Mouse (Mus musculus): ENCODE data around the gene Snap23. TPM values are rescaled to one million over a fixed set of nuclear protein-coding genes. Genes with fewer than 3 reads are reported as not detected.

Gene Snap23
- polyA plus RNA-seq, 1 experiment, result 4.0 TPM

DNA sequence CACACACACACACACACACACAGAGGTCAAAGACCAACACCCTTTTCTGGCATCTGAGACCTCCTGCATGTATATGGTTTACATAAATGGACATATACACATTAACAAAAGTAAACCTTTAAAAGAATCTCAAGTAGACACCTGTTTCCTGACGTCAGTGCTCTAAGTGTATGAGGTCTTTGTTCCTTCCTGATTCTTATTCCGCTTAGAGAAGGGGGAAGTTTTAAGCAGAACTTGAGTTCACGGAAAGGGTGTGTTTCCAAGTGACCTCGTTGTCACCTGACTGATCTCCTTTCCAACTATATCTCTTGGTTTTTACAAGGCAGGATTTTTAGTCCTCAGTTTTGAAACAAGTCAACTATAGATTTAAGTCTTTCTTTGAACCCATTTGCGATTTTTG, 10.8 kb downstream of the Snap23 start:
- no peaks in the 10 kb centered on the region for H3K27me3 ChIP-seq (ENCODE audit: control insufficient read depth, insufficient read depth, low read length)
- no peaks in the 10 kb centered on the region; the same call in 1 of the 2 replicates for H3K36me3 ChIP-seq (ENCODE audit: control insufficient read depth, insufficient read depth, low read length)
- DNase-seq (ENCODE audit: low read depth in 1 of 2, low spot score in 2 of 2), result peak; percentile 21 to 77
- no peak overlapping the region for H3K4me3 ChIP-seq (ENCODE audit: extremely low read depth, insufficient read depth, insufficient read length)
- 13% methylated on average over 5 of the region's 5 CpGs for WGBS
- peaks cover 7% of the 10 kb centered on the region for H3K4me1 ChIP-seq (ENCODE audit: control insufficient read depth, insufficient read depth, insufficient read length)
- TF ChIP-seq CTCF (IDR thresholded peaks at IDR 0.05; ENCODE audit: extremely low read depth, insufficient read depth, insufficient read length, insufficient replicate concordance) (no peak), POLR2A (IDR thresholded peaks at IDR 0.05; ENCODE audit: low read depth, low read length) (no peak)
- peak overlapping the region; percentile 68 for H3K27ac ChIP-seq (ENCODE audit: insufficient read depth, low read length)

DNA sequence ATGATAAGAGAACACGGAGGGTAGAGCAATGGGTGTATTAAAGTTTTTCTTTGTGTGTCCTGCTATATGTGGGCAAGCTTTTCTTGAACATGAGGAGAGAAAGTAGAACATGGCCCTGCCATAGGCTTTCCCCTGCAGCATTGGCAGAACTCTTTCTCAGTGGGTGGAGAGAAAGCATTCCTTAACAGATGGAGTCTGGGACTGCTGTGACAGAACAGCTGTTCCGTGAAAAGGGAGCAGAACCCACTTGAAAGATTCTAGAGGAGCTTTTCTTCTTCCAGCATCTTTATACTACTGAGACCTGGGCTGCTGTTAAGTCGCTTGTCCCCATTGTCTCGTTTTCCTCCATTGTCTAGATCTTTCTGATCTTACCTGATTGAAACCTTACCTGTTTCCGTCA, 22.3 kb downstream of the Snap23 start:
- WGBS, result 91% methylated on average over 5 of the region's 5 CpGs
- no peak for DNase-seq (ENCODE audit: low read depth in 1 of 2, low spot score in 2 of 2)
- Histone ChIP-seq H3K4me1 (ENCODE audit: control insufficient read depth, insufficient read depth, insufficient read length) (no peaks in the 10 kb centered on the region), H3K27me3 (ENCODE audit: control insufficient read depth, insufficient read depth, low read length) (no peaks in the 10 kb centered on the region), H3K4me3 (ENCODE audit: extremely low read depth, insufficient read depth, insufficient read length) (no peak overlapping the region), H3K27ac (ENCODE audit: insufficient read depth, low read length) (no peak overlapping the region), H3K36me3 (ENCODE audit: control insufficient read depth, insufficient read depth, low read length) (peaks cover 3% of the 10 kb centered on the region)
- TF ChIP-seq POLR2A (IDR thresholded peaks at IDR 0.05; ENCODE audit: low read depth, low read length), result no peak
- TF ChIP-seq CTCF (IDR thresholded peaks at IDR 0.05; ENCODE audit: extremely low read depth, insufficient read depth, insufficient read length, insufficient replicate concordance), result no peak

DNA sequence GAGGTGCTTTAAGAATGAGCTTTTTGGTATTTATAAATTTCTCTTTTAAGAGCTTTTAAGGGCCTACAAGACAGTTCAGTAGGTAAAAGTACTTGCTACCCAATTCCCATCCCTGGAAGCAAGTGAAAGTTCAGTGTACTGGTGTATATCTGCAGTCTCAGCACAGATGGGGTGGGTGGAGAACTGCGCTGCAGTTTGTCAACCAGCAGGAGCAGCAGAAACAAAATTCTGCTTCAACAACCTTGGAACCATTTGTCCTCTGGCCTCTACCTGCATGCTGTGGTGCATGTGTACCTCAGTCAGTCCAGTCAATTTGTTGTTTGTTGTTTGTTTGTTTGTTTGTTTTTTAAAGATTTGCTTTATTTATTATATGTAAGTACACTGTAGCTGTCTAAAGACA, 24.8 kb downstream of the Snap23 start:
- no peak for DNase-seq (ENCODE audit: low read depth in 1 of 2, low spot score in 2 of 2)
- H3K36me3 ChIP-seq (ENCODE audit: control insufficient read depth, insufficient read depth, low read length), result peaks cover 13% of the 10 kb centered on the region
- TF ChIP-seq POLR2A (IDR thresholded peaks at IDR 0.05; ENCODE audit: low read depth, low read length) (no peak), CTCF (IDR thresholded peaks at IDR 0.05; ENCODE audit: extremely low read depth, insufficient read depth, insufficient read length, insufficient replicate concordance) (no peak)
- no peaks in the 10 kb centered on the region for H3K4me1 ChIP-seq (ENCODE audit: control insufficient read depth, insufficient read depth, insufficient read length)
- WGBS, result 83% methylated on average over 1 of the region's 1 CpGs
- no peak overlapping the region for H3K4me3 ChIP-seq (ENCODE audit: extremely low read depth, insufficient read depth, insufficient read length)
- no peak overlapping the region for H3K27ac ChIP-seq (ENCODE audit: insufficient read depth, low read length)
- H3K27me3 ChIP-seq (ENCODE audit: control insufficient read depth, insufficient read depth, low read length), result no peaks in the 10 kb centered on the region

GRCm38 (mm10) chr2:120597734-120598133, 30.3 kb downstream of the Snap23 start:
- no peak for TF ChIP-seq POLR2A (IDR thresholded peaks at IDR 0.05; ENCODE audit: low read depth, low read length)
- no peak for TF ChIP-seq CTCF (IDR thresholded peaks at IDR 0.05; ENCODE audit: extremely low read depth, insufficient read depth, insufficient read length, insufficient replicate concordance)
- no peak for DNase-seq (ENCODE audit: low read depth in 1 of 2, low spot score in 2 of 2)
- Histone ChIP-seq H3K27ac (ENCODE audit: insufficient read depth, low read length) (no peak overlapping the region), H3K27me3 (ENCODE audit: control insufficient read depth, insufficient read depth, low read length) (no peaks in the 10 kb centered on the region), H3K4me1 (ENCODE audit: control insufficient read depth, insufficient read depth, insufficient read length) (no peaks in the 10 kb centered on the region), H3K4me3 (ENCODE audit: extremely low read depth, insufficient read depth, insufficient read length) (no peak overlapping the region), H3K36me3 (ENCODE audit: control insufficient read depth, insufficient read depth, low read length) (peaks cover 21% of the 10 kb centered on the region)
- 91% methylated on average over 2 of the region's 2 CpGs for WGBS

DNA sequence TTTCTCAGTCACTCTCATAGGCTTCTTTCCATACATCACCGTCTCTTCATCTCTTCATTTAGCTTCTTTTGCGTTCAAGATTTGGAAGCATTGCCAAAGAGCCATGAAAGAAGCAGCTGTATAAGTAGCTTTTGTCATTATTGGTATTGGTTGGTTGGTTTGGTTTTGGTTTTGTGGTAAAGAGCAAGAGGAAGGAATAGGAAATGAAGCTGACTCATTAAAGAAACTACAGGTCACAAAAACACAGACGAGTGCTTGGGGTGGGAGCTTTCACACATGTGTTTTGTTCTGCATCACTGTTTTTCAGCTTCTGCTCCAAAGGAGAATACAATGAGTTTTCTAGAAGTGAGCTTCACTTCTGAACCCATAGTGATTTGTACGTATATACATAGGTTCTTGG, 32.0 kb downstream of the Snap23 start:
- Histone ChIP-seq H3K4me1 (ENCODE audit: control insufficient read depth, insufficient read depth, insufficient read length) (no peaks in the 10 kb centered on the region), H3K27ac (ENCODE audit: insufficient read depth, low read length) (no peak overlapping the region), H3K36me3 (ENCODE audit: control insufficient read depth, insufficient read depth, low read length) (peaks cover 20% of the 10 kb centered on the region), H3K27me3 (ENCODE audit: control insufficient read depth, insufficient read depth, low read length) (no peaks in the 10 kb centered on the region), H3K4me3 (ENCODE audit: extremely low read depth, insufficient read depth, insufficient read length) (no peak overlapping the region)
- 56% methylated on average over 4 of the region's 4 CpGs for WGBS
- no peak for DNase-seq (ENCODE audit: low read depth in 1 of 2, low spot score in 2 of 2)
- no peak for TF ChIP-seq CTCF (IDR thresholded peaks at IDR 0.05; ENCODE audit: extremely low read depth, insufficient read depth, insufficient read length, insufficient replicate concordance)
- no peak for TF ChIP-seq POLR2A (IDR thresholded peaks at IDR 0.05; ENCODE audit: low read depth, low read length)

DNA sequence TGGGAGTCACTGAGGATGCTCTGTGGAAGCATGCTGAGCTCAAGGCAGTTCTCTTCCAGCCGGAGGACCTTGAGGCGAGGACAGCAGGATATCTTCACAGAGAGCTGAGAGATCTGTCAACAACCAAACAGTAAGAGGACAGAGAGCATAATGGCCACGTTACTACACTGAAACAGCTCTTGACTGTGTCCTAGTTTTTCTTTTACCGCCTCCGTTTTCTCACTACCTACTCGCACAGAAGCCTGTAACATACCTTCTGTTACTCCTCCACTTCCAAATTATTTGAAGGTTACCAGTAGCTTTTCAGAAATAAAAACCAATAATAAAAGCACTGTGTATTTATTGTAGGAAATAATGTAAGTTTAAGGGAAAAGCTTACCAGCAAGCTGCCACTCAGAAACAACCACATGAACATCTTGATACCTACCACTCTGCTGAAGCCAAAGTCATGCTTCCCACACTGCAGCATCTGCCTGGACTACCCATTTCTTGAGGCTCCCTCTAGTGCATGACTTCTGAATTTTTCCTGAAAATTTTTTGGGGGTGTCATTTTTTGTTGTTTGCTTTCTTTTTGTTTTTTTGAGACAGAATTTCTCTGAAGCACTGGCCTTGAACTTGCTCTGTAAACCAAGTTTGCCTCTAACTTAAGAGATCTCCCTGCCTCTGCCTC, 38.7 kb downstream of the Snap23 start:
- WGBS, result 91% methylated on average over 6 of the region's 6 CpGs
- Histone ChIP-seq H3K36me3 (ENCODE audit: control insufficient read depth, insufficient read depth, low read length) (peaks cover 8% of the 10 kb centered on the region), H3K27me3 (ENCODE audit: control insufficient read depth, insufficient read depth, low read length) (no peaks in the 10 kb centered on the region), H3K4me1 (ENCODE audit: control insufficient read depth, insufficient read depth, insufficient read length) (no peaks in the 10 kb centered on the region), H3K27ac (ENCODE audit: insufficient read depth, low read length) (no peak overlapping the region), H3K4me3 (ENCODE audit: extremely low read depth, insufficient read depth, insufficient read length) (no peak overlapping the region)
- no peak for DNase-seq (ENCODE audit: low read depth in 1 of 2, low spot score in 2 of 2)
- TF ChIP-seq CTCF (IDR thresholded peaks at IDR 0.05; ENCODE audit: extremely low read depth, insufficient read depth, insufficient read length, insufficient replicate concordance) (no peak), POLR2A (IDR thresholded peaks at IDR 0.05; ENCODE audit: low read depth, low read length) (no peak)
